Mouse (Mus musculus) G1E (cell line): ENCODE measurements around the gene Bmp8a. TPM values are rescaled to one million over a fixed set of nuclear protein-coding genes. Genes with fewer than 3 reads are reported as not detected.
"Not testable (repeated sequence)": the region's sequence is repeated elsewhere in the genome, so short reads cannot be mapped to it uniquely, and the experiment has no call there.

Experiments
- ATAC-seq: 2 replicates; pipeline ENCODE4 v1.8.0; 2016; ENCODE audit warnings: mild to moderate bottlenecking; ENCODE audit not compliant: insufficient number of reproducible peaks, poor library complexity, low FRiP score, severe bottlenecking; ENCODE audit errors: extremely low read depth
- DNase-seq: peaks from one replicate; pipeline ENCODE4 v3.0.0; 2012; ENCODE audit warnings: low spot score
- H3K27me3 ChIP-seq: 2 replicates; pipeline ENCODE4 v1.6.1; 2012; ENCODE audit warnings: mild to moderate bottlenecking, low read length, inconsistent platforms; ENCODE audit not compliant: insufficient read depth
- H3K36me3 ChIP-seq: replicated peaks from 2 replicates; pipeline ENCODE3; 2012; ENCODE audit warnings: mild to moderate bottlenecking, inconsistent platforms
- H3K4me1 ChIP-seq: 2 replicates; pipeline ENCODE4 v1.6.1; 2012; ENCODE audit warnings: low read depth, low read length, inconsistent platforms, mixed read lengths; ENCODE audit not compliant: insufficient read depth
- H3K4me3 ChIP-seq: 2 replicates; pipeline ENCODE4 v1.5.1; 2012; ENCODE audit warnings: low read depth, mild to moderate bottlenecking, inconsistent platforms, low read length, moderate library complexity, mixed read lengths
- H3K9me3 ChIP-seq: replicated peaks from 2 replicates; pipeline ENCODE4 v1.6.1; 2012; ENCODE audit warnings: inconsistent platforms
- CTCF ChIP-seq: IDR thresholded peaks from 2 replicates; pipeline ENCODE4 v1.5.1; 2012; ENCODE audit warnings: low read depth, low read length, inconsistent platforms, mixed read lengths
- GATA1 ChIP-seq: IDR thresholded peaks from 2 replicates; pipeline ENCODE4 v1.6.1; 2012; ENCODE audit warnings: borderline replicate concordance, low read length, inconsistent platforms, mixed read lengths
- GATA2 ChIP-seq: IDR thresholded peaks from 2 replicates; pipeline ENCODE4 v1.6.1; 2012; ENCODE audit warnings: low read depth, low read length, inconsistent platforms, borderline replicate concordance
- POLR2AphosphoS5 ChIP-seq: IDR thresholded peaks from 2 replicates; pipeline ENCODE4 v1.6.1; 2012; ENCODE audit warnings: low read depth, low read length, inconsistent platforms; ENCODE audit not compliant: insufficient replicate concordance
- TAL1 ChIP-seq: conservative IDR thresholded peaks from 2 replicates; pipeline ENCODE4 v1.6.1; 2012; ENCODE audit warnings: low read depth, low read length, inconsistent platforms, mixed read lengths
- polyA plus RNA-seq: library from polyadenylated mRNA; stranded (reverse); fragments of >175 nt; gene quantifications from 2 replicates; pipeline ENCODE4 v1.2.3, GENCODE M21; 2012
- total RNA-seq, 2 experiments: library from RNA; stranded (forward) in 1 of 2; stranded (reverse) in 1 of 2; fragments of 200-1000 nt in 1 of 2; fragments of >200 nt in 1 of 2; fragmentation: Nextera tagmentation in 1 of 2; gene quantifications; 2 replicates each; pipeline ENCODE4 v1.2.3; 2014 to 2017

Bmp8a gene
- total and polyA plus RNA-seq, 3 experiments: 0.05 to 0.10 TPM; not detected in 1

GRCm38 (mm10) chr4:123298980-123299670 is 43.9 kb downstream of the Bmp8a start:
- Histone ChIP-seq H3K4me1 (peaks cover 29% of the 10 kb centered on the region), H3K9me3 (peaks cover 12% of the 10 kb centered on the region), H3K4me3 (no peak overlapping the region), H3K36me3 (peaks cover 92% of the 10 kb centered on the region), H3K27me3 (no peaks in the 10 kb centered on the region)
- TF ChIP-seq GATA2 (no peak), GATA1 (no peak), CTCF (no peak), TAL1 (no peak), POLR2AphosphoS5 (no peak)
- DNase-seq (no peak), ATAC-seq (no peak)

DNA sequence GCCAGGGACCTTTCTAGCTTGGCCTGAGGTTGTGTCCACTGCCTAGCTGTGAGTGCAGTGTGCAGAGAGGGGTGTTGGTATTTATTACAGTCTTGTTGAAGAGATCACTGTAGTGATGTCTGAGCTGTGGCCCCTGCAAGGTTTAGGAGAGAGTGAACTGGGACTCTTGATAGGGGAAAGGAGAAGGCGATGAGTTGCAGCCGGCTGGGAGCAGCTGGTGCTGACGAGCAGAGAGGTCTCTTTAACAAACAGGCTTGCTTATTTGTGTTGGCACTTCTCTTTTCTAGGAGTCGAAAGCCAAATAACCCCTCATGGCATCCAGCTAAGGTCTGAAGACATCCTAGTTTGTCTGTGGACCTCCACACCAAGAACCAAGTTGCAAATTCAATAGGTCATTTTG is 44.8 kb downstream of the Bmp8a start:
- DNase-seq (no peak), ATAC-seq (no peak)
- H3K27me3 ChIP-seq: no peaks in the 10 kb centered on the region
- peaks cover 3% of the 10 kb centered on the region for H3K9me3 ChIP-seq
- peaks cover 92% of the 10 kb centered on the region for H3K36me3 ChIP-seq
- TF ChIP-seq TAL1: no peak
- no peak for TF ChIP-seq POLR2AphosphoS5
- no peak for TF ChIP-seq GATA2
- no peak for TF ChIP-seq CTCF
- no peak for TF ChIP-seq GATA1
- no peak overlapping the region for H3K4me3 ChIP-seq
- H3K4me1 ChIP-seq: peaks cover 32% of the 10 kb centered on the region

GRCm38 (mm10) chr4:123297195-123297960 is 45.7 kb downstream of the Bmp8a start:
- Histone ChIP-seq H3K4me1 (peaks cover 34% of the 10 kb centered on the region), H3K4me3 (no peak overlapping the region), H3K9me3 (no peaks in the 10 kb centered on the region), H3K36me3 (peaks cover 92% of the 10 kb centered on the region), H3K27me3 (no peaks in the 10 kb centered on the region)
- ATAC-seq (no peak), DNase-seq (no peak)
- TF ChIP-seq TAL1 (no peak), GATA1 (no peak), CTCF (no peak)

- Histone ChIP-seq H3K36me3 (peaks cover 95% of the 10 kb centered on the region), H3K4me1 (peaks cover 42% of the 10 kb centered on the region), H3K9me3 (no peaks in the 10 kb centered on the region), H3K27me3 (no peaks in the 10 kb centered on the region), H3K4me3 (no peak overlapping the region)
- ATAC-seq: no peak
- TF ChIP-seq GATA1: no peak
- TF ChIP-seq GATA2: no peak
- TF ChIP-seq TAL1: no peak
- no peak for TF ChIP-seq CTCF
- TF ChIP-seq POLR2AphosphoS5: no peak
- no peak for DNase-seq
Observed at GRCm38 (mm10) chr4:123296148-123296534, 46.9 kb downstream of the Bmp8a start.

DNA sequence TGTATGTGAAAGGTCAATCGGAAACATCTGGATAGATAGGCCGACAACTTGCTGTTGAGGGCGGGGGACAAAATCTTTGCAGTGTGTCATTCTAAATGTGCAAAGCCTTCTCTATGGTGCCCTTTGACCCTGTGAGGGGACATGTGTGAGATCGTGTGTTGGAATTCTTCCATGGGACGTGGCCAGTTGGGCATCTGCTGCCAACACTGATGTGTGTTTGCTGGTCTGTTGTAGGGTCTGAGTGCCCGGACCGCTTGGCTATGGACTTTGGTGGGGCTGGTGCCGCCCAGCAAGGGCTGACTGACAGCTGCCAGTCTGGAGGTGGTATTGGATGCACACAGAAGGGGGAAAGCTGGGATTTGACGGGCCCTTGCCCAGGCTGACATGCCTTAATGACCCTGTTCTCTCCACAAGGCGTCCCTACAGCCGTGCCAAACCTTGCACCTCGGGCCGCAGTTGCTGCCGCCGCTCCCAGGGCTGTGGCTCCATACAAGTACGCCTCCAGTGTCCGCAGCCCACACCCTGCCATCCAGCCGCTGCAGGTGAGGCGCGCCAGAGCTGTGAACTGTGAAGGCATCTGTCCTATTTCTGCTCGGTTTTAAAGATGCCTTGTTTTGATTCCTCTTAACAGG is 47.4 kb downstream of the Bmp8a start:
- DNase-seq (no peak), ATAC-seq (no peak)
- peaks cover 98% of the 10 kb centered on the region for H3K36me3 ChIP-seq
- no peak for TF ChIP-seq GATA1
- TF ChIP-seq CTCF: no peak
- TF ChIP-seq GATA2: no peak
- TF ChIP-seq POLR2AphosphoS5: no peak
- no peak for TF ChIP-seq TAL1
- H3K27me3 ChIP-seq: no peaks in the 10 kb centered on the region
- no peaks in the 10 kb centered on the region for H3K9me3 ChIP-seq
- H3K4me1 ChIP-seq: peaks cover 47% of the 10 kb centered on the region
- no peak overlapping the region for H3K4me3 ChIP-seq

- H3K9me3 ChIP-seq, H3K27me3 ChIP-seq, H3K4me3 ChIP-seq, DNase-seq, ATAC-seq: not testable (repeated sequence)
- Histone ChIP-seq H3K36me3 (peaks cover 97% of the 10 kb centered on the region), H3K4me1 (peaks cover 48% of the 10 kb centered on the region)
Observed at GRCm38 (mm10) chr4:123295026-123295425, 48.0 kb downstream of the Bmp8a start.
